Mouse (Mus musculus) retina, embryonic 14.5 days (tissue): ENCODE data around the gene Clec2l.

ENCODE experiments used
- DNase-seq: peaks from one replicate; pipeline ENCODE4 v3.0.0-alpha.2; 2015; ENCODE audit warnings: low spot score

Clec2l gene

GRCm38 (mm10) chr6:38671270-38671669, 8.4 kb downstream of the Clec2l start:
- no peak for DNase-seq

- DNase-seq, result no peak
These were observed 9.1 kb downstream of the Clec2l start for GRCm38 (mm10) chr6:38672011-38672410.

- DNase-seq, result no peak
These were observed 13.3 kb downstream of the Clec2l start for GRCm38 (mm10) chr6:38676217-38676616.

- no peak for DNase-seq
These were observed 13.9 kb downstream of the Clec2l start for GRCm38 (mm10) chr6:38676723-38677122.

- no peak for DNase-seq
These were observed 14.8 kb downstream of the Clec2l start for GRCm38 (mm10) chr6:38677629-38678028.

GRCm38 (mm10) chr6:38682532-38682931, 19.7 kb downstream of the Clec2l start:
- no peak for DNase-seq

GRCm38 (mm10) chr6:38687216-38687615, 24.3 kb downstream of the Clec2l start:
- peak; percentile 66 for DNase-seq

GRCm38 (mm10) chr6:38688841-38689240, 26.0 kb downstream of the Clec2l start:
- no peak for DNase-seq

GRCm38 (mm10) chr6:38690615-38691014, 27.7 kb downstream of the Clec2l start:
- DNase-seq, result no peak

GRCm38 (mm10) chr6:38691052-38691451, 28.2 kb downstream of the Clec2l start:
- no peak for DNase-seq

GRCm38 (mm10) chr6:38692556-38692955, 29.7 kb downstream of the Clec2l start:
- no peak for DNase-seq

- DNase-seq, result peak; percentile 99
These were observed 32.6 kb downstream of the Clec2l start for GRCm38 (mm10) chr6:38695380-38696054.

- DNase-seq, result no peak
These were observed 33.7 kb downstream of the Clec2l start for GRCm38 (mm10) chr6:38696570-38696969.

- no peak for DNase-seq
These were observed 35.5 kb downstream of the Clec2l start for GRCm38 (mm10) chr6:38698233-38698889.

GRCm38 (mm10) chr6:38701421-38701820, 38.6 kb downstream of the Clec2l start:
- DNase-seq, result no peak

GRCm38 (mm10) chr6:38702810-38703399, 40.0 kb downstream of the Clec2l start:
- no peak for DNase-seq

- DNase-seq, result no peak
These were observed 40.7 kb downstream of the Clec2l start for GRCm38 (mm10) chr6:38703526-38703925.

- no peak for DNase-seq
These were observed 41.6 kb downstream of the Clec2l start for GRCm38 (mm10) chr6:38704264-38704984.

GRCm38 (mm10) chr6:38710449-38710848, 47.6 kb downstream of the Clec2l start:
- DNase-seq, result no peak

- DNase-seq, result peak; percentile 52
These were observed 51.4 kb downstream of the Clec2l start for GRCm38 (mm10) chr6:38713957-38714898.

- no peak for DNase-seq
These were observed 53.0 kb downstream of the Clec2l start for GRCm38 (mm10) chr6:38715881-38716280.

GRCm38 (mm10) chr6:38718625-38719024, 55.8 kb downstream of the Clec2l start:
- no peak for DNase-seq
